Mouse (Mus musculus) midbrain, embryonic 13.5 days (tissue): ENCODE measurements around the gene Arfgef2. TPM values are rescaled to one million over a fixed set of nuclear protein-coding genes. Genes with fewer than 3 reads are reported as not detected.

Source experiments
- ATAC-seq: fragments of 200-750 bp; cut with Nextera tagmentation; 2 replicates; pipeline ENCODE4 v1.8.0; 2017; ENCODE audit warnings: mild to moderate bottlenecking, moderate TSS enrichment, moderate library complexity
- H3K27ac ChIP-seq: fragments of 300-500 bp; sonication (generic); 2 replicates; pipeline ENCODE4 v1.5.1; 2015; ENCODE audit warnings: inconsistent platforms, mild to moderate bottlenecking, moderate library complexity
- H3K27me3 ChIP-seq: fragments of 300-500 bp; sonication (generic); 2 replicates; pipeline ENCODE4 v1.6.1; 2015; ENCODE audit warnings: mild to moderate bottlenecking, inconsistent platforms
- H3K36me3 ChIP-seq: fragments of 300-500 bp; sonication (generic); 2 replicates; pipeline ENCODE4 v1.6.1; 2015; ENCODE audit warnings: mild to moderate bottlenecking, inconsistent platforms
- H3K4me1 ChIP-seq: fragments of 300-500 bp; sonication (generic); replicated peaks from 2 replicates; pipeline ENCODE4 v1.6.1; 2015; ENCODE audit warnings: inconsistent platforms
- H3K4me2 ChIP-seq: fragments of 300-500 bp; sonication (generic); replicated peaks from 2 replicates; pipeline ENCODE4 v1.6.1; 2015; ENCODE audit warnings: moderate library complexity, mild to moderate bottlenecking, inconsistent platforms
- H3K4me3 ChIP-seq: fragments of 300-500 bp; sonication (generic); replicated peaks from 2 replicates; pipeline ENCODE4 v1.5.1; 2015; ENCODE audit warnings: mild to moderate bottlenecking, inconsistent platforms
- H3K9ac ChIP-seq: fragments of 300-500 bp; sonication (generic); replicated peaks from 2 replicates; pipeline ENCODE4 v1.6.1; 2015; ENCODE audit warnings: mild to moderate bottlenecking, inconsistent platforms
- H3K9me3 ChIP-seq: fragments of 300-500 bp; sonication (generic); 2 replicates; pipeline ENCODE4 v1.6.1; 2016; ENCODE audit warnings: mild to moderate bottlenecking, inconsistent platforms
- WGBS: fragments of 180-500 bp; shearing (Covaris S2); methylation state at CpG from one replicate; pipeline ENCODE4 v1.1.7; 2015; 5-methylcytosine and 5-hydroxymethylcytosine counted together
- polyA plus RNA-seq: library from polyadenylated mRNA; unstranded; fragments of >200 nt; fragmentation: Nextera tagmentation; extraction: Ambion mirVana; gene quantifications from 2 replicates; pipeline ENCODE4 v1.2.1, GENCODE M21; 2015

Arfgef2 gene
- polyA plus RNA-seq, 1 experiment from 2014 or later = 3.4 TPM

DNA sequence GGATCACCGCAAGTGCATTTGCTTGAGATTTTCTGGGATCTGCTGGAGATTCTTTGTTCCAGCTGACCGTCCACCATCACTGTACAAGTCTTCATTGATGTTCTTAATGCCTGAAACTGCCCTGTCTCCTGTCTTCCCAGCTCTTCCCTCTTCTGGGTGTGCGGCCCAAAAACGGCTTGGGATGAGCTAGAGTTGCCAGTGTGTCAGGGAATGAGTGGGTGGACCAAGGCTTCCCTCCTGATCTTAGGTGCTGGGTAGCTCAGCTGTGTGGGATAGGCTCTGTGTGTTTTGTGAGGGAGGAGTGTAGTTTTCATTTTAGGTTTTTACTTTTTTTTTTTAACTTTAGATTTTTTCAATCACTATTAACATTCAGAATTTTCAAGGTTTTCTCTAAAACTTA, 29.4 kb downstream of the Arfgef2 start:
- Histone ChIP-seq H3K4me1 (no peaks in the 10 kb centered on the region), H3K9me3 (no peaks in the 10 kb centered on the region), H3K4me3 (no peak overlapping the region), H3K27me3 (no peaks in the 10 kb centered on the region), H3K27ac (no peak overlapping the region), H3K36me3 (peaks cover 30% of the 10 kb centered on the region), H3K4me2 (no peak overlapping the region), H3K9ac (no peak overlapping the region)
- 94% methylated on average over 4 of the region's 4 CpGs for WGBS
- ATAC-seq = no peak

DNA sequence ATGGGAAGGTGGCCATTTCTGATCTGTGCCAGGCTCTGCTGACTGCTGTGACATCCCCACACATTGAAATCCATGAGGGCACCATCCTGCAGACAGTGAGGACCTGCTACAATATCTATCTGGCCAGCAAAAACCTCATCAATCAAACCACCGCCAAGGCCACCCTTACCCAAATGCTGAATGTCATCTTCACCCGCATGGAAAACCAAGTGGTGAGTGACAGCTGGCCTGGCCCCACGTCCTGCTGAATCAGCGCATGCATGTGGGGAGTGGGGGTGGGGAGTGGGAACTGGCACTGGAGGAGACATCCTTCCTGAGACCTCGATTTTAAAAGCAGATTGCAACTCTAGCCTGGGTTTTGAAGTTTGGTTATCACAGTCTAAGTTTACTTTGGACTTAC, 30.2 kb downstream of the Arfgef2 start:
- Histone ChIP-seq H3K27ac (no peak overlapping the region), H3K36me3 (peaks cover 32% of the 10 kb centered on the region), H3K9me3 (no peaks in the 10 kb centered on the region), H3K4me3 (no peak overlapping the region), H3K27me3 (no peaks in the 10 kb centered on the region), H3K4me1 (no peaks in the 10 kb centered on the region), H3K4me2 (no peak overlapping the region), H3K9ac (no peak overlapping the region)
- 86% methylated on average over 5 of the region's 5 CpGs for WGBS
- ATAC-seq = no peak

DNA sequence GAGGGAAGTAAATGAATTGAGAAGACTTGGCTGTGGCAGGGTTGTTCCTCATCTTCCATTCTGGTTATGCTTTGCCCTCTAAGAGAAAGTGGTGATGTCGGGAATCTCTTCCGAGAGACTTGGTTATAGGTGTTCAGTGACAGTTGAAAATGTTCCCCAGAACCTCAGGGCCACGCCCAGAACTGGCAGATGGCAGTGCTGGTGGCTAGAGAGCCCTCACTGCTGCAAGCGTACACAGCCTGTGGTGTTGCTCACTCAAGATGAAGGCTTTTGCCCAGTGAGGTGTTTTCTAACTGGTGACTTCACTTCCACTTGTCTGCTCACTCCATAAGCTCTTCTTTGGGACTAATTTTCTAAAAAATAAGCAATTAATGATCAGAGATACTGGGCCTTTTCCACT, 36.4 kb downstream of the Arfgef2 start:
- H3K4me3 ChIP-seq = no peak overlapping the region
- no peaks in the 10 kb centered on the region for H3K9me3 ChIP-seq
- H3K4me2 ChIP-seq = no peak overlapping the region
- H3K27ac ChIP-seq = no peak overlapping the region
- H3K4me1 ChIP-seq = no peaks in the 10 kb centered on the region; the same call in 1 of the 2 replicates
- ATAC-seq = no peak
- WGBS = 94% methylated on average over 4 of the region's 4 CpGs
- H3K9ac ChIP-seq = no peak overlapping the region
- no peaks in the 10 kb centered on the region for H3K27me3 ChIP-seq
- H3K36me3 ChIP-seq = peaks cover 27% of the 10 kb centered on the region

DNA sequence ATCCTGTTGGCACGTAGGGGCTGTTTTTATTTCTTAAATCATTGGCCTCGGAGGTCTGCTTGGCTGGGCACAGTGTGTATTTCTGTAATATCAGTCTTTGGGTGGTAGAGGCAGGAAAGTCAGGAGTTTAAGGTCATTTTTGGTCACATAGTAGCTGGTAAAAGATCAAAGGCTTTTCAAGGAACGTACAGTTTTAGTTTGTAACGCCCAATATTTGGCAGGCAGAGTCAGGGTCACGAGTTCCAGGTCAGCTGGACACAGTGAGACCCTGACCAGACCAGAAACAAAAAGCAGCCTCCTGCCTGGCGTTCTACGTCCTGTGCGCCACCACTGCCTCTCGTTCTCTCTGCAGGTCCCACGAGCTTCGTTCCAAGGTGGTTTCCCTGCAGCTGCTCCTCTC, 45.3 kb downstream of the Arfgef2 start:
- WGBS = 86% methylated on average over 11 of the region's 11 CpGs
- Histone ChIP-seq H3K4me2 (no peak overlapping the region), H3K4me3 (no peak overlapping the region), H3K27ac (no peak overlapping the region), H3K27me3 (no peaks in the 10 kb centered on the region), H3K9me3 (no peaks in the 10 kb centered on the region), H3K4me1 (no peaks in the 10 kb centered on the region), H3K9ac (no peak overlapping the region), H3K36me3 (peaks cover 60% of the 10 kb centered on the region)
- ATAC-seq = no peak

DNA sequence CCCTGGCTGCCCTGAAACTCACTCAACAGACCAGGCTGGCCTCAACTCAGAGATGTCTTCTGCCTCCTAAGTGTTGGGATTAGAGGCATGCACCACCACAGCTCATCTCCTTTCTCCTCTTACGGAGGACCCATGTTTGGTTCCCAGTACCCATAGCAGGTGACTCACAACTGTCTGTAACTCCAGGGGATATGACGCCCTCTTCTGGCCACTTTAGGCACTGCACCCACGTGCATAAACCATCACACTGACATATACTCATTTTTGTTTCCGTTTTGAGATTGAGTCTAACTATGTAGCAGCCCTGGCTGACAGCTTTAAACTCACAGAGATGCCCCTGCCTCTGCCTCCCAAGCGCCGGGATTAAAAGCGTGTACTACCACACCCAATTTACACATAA, 46.9 kb downstream of the Arfgef2 start:
- H3K27ac ChIP-seq = no peak overlapping the region
- H3K4me3 ChIP-seq = no peak overlapping the region
- 93% methylated on average over 7 of the region's 7 CpGs for WGBS
- no peak overlapping the region for H3K9ac ChIP-seq
- no peaks in the 10 kb centered on the region for H3K4me1 ChIP-seq
- no peak overlapping the region for H3K4me2 ChIP-seq
- peaks cover 64% of the 10 kb centered on the region for H3K36me3 ChIP-seq
- H3K27me3 ChIP-seq = no peaks in the 10 kb centered on the region
- no peaks in the 10 kb centered on the region for H3K9me3 ChIP-seq
- no peak for ATAC-seq

DNA sequence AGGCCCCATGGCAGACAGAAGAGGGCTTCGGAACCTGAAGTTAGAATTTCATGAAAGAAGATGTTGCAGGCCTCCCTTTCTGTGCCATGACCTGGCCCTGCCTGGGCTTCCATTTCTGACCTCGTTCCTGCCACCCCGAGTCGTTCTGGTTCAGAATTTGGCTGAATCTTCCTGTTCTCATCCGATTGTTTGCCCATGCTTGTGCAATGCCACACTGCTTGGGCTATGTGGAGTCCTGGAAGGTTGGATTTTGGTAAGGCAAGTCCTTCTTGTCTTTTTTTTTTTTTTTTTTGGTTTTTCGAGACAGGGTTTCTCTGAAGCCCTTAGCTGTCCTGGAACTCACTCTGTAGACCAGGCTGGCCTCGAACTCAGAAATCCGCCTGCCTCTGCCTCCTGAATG, 50.4 kb downstream of the Arfgef2 start:
- no peaks in the 10 kb centered on the region for H3K4me1 ChIP-seq
- H3K4me3 ChIP-seq = no peak overlapping the region
- H3K9ac ChIP-seq = no peak overlapping the region
- WGBS = 93% methylated on average over 8 of the region's 8 CpGs
- no peak overlapping the region for H3K4me2 ChIP-seq
- no peaks in the 10 kb centered on the region for H3K27me3 ChIP-seq
- H3K27ac ChIP-seq = no peak overlapping the region
- no peak for ATAC-seq
- no peaks in the 10 kb centered on the region for H3K9me3 ChIP-seq
- H3K36me3 ChIP-seq = peaks cover 84% of the 10 kb centered on the region

DNA sequence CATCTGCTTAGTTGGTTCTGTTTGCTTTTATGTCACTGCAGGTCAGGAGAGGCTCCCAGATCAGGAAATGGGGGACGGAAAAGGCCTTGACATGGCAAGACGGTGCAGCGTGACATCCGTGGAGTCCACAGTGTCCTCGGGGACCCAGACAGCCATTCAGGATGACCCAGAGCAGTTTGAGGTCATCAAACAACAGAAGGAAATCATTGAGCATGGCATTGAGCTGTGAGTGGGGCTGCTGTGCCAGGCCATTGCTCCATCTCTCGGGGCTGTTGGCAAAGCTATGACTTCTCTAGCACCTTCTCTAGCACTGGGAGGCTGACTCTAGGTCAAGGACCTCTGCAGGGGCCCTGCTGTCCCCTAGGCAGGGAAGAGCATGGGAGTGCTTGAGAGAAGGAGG, 51.0 kb downstream of the Arfgef2 start:
- Histone ChIP-seq H3K36me3 (peaks cover 82% of the 10 kb centered on the region), H3K27me3 (no peaks in the 10 kb centered on the region), H3K4me3 (no peak overlapping the region), H3K4me2 (no peak overlapping the region), H3K9ac (no peak overlapping the region), H3K27ac (no peak overlapping the region), H3K4me1 (no peaks in the 10 kb centered on the region), H3K9me3 (no peaks in the 10 kb centered on the region)
- ATAC-seq = no peak
- 90% methylated on average over 6 of the region's 6 CpGs for WGBS

DNA sequence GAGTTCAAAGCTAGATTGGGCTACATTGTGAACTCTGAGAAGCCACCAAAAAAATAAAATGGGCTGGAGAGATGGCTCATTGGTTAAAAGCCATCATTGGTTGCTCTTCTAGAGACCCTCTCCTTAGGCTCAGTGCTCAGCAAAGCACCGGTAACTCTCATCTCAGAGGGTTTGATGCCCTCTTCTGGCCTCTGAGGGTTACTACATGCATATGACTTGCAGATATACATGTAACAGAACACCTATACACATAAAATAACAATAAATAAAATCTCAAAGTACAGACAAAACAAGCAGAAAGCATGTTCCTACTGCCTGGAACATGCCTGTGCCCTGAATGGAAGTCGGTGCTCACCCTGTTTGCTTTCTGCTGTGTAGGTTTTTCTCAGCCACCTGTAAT, 51.7 kb downstream of the Arfgef2 start:
- no peak overlapping the region for H3K4me2 ChIP-seq
- ATAC-seq = no peak
- no peak overlapping the region for H3K9ac ChIP-seq
- no peaks in the 10 kb centered on the region for H3K4me1 ChIP-seq
- WGBS = 87% methylated on average over 2 of the region's 2 CpGs
- H3K9me3 ChIP-seq = no peaks in the 10 kb centered on the region
- H3K4me3 ChIP-seq = no peak overlapping the region
- H3K27me3 ChIP-seq = no peaks in the 10 kb centered on the region
- peaks cover 82% of the 10 kb centered on the region for H3K36me3 ChIP-seq
- H3K27ac ChIP-seq = no peak overlapping the region

DNA sequence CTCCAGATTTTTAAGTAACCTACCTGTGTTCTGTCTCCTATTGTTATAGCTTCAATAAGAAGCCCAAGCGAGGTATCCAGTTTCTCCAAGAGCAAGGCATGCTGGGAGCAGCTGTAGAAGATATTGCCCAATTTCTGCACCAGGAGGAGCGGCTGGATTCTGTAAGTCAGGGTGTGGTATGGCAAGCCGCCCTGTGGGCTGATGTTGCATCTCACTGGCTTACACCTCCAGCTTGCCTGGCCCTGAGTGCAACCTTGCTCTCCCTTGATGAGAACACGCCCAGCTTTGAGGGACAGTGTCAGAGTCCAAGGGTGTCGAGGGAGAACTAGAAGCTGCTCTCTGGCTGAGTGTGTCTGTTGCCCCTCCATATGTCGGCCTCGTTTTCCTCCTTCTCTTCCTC, 53.8 kb downstream of the Arfgef2 start:
- Histone ChIP-seq H3K4me2 (no peak overlapping the region), H3K27ac (no peak overlapping the region), H3K9me3 (no peaks in the 10 kb centered on the region), H3K27me3 (no peaks in the 10 kb centered on the region), H3K36me3 (peaks cover 80% of the 10 kb centered on the region), H3K4me1 (no peaks in the 10 kb centered on the region), H3K4me3 (no peak overlapping the region), H3K9ac (0 out of 2 replicates have a peak overlapping the region, but pooled peaks have one; percentile 16)
- no peak for ATAC-seq
- 93% methylated on average over 7 of the region's 7 CpGs for WGBS

DNA sequence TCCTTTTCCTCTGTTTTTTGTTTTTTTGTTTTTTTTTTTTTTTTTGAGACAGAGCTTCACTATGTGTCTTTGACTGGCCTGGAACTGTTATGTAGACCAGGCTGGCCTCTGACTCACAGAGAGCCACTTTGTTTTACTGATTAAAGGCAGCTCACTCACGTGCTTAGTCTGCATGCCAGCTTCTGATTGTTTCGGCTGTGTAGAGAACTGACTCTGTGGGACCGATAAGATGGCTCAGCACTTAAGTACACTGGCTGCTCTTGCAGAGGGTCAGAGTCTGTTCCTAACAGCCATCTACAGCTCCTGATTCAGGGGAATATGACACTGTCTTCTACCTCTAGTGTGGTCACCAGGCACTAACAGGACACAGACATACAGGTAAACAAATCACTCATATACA, 57.1 kb downstream of the Arfgef2 start:
- Histone ChIP-seq H3K36me3 (peaks cover 88% of the 10 kb centered on the region), H3K9me3 (no peaks in the 10 kb centered on the region), H3K27me3 (no peaks in the 10 kb centered on the region), H3K4me1 (no peaks in the 10 kb centered on the region), H3K4me2 (no peak overlapping the region), H3K4me3 (no peak overlapping the region), H3K9ac (no peak overlapping the region), H3K27ac (no peak overlapping the region)
- 69% methylated on average over 3 of the region's 3 CpGs for WGBS
- ATAC-seq = no peak

DNA sequence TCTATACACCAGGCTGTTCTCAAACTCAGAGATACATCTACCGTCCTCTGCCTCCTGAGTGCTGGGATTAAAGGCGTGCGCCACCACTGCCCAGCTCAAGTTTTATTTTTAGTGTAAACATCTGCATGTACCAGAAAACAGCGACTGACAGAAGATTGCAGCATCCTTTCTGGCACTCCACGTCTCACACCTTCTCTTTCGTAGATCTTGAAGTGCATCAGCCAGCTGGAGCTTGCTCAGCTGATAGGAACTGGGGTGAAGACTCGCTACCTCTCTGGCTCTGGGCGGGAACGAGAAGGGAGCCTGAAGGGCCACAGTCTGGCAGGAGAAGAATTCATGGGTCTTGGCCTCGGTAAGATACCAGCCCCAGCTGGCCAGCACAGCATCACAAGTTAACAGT, 60.1 kb downstream of the Arfgef2 start:
- no peak overlapping the region for H3K4me3 ChIP-seq
- H3K36me3 ChIP-seq = peaks cover 89% of the 10 kb centered on the region
- no peaks in the 10 kb centered on the region for H3K4me1 ChIP-seq
- H3K27ac ChIP-seq = no peak overlapping the region
- H3K9ac ChIP-seq = no peak overlapping the region
- no peaks in the 10 kb centered on the region for H3K27me3 ChIP-seq
- no peaks in the 10 kb centered on the region for H3K9me3 ChIP-seq
- WGBS = 92% methylated on average over 10 of the region's 10 CpGs
- no peak for ATAC-seq
- no peak overlapping the region for H3K4me2 ChIP-seq

DNA sequence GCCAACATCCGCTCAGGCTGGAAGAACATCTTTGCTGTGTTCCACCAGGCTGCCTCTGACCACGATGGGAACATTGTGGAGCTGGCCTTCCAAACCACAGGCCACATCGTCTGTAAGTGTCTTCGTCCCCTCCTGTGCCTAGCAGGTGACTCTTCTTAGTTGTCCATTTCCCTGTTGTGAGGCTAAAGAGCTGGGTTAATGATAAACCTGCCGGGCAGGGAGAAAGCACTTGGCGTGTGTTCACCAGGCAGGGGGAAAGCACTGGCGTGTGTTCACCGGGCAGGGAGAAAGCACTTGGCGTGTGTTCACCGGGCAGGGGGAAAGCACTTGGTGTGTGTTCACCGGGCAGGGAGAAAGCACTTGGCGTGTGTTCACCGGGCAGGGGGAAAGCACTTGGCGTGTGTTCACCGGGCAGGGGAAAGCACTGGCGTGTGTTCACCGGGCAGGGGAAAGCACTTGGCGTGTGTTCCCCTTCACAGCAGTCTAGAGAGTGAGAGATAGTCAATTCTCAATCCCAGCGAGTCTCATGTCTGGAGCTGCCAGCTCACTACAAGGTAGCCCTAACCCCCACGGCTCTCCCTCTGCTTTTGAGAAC, 65.0 kb downstream of the Arfgef2 start:
- Histone ChIP-seq H3K27ac (no peak overlapping the region), H3K4me3 (no peak overlapping the region), H3K4me2 (no peak overlapping the region), H3K9ac (no peak overlapping the region), H3K4me1 (no peaks in the 10 kb centered on the region), H3K9me3 (no peaks in the 10 kb centered on the region), H3K36me3 (peaks cover 93% of the 10 kb centered on the region), H3K27me3 (no peaks in the 10 kb centered on the region)
- 95% methylated on average over 20 of the region's 20 CpGs for WGBS
- ATAC-seq = no peak

DNA sequence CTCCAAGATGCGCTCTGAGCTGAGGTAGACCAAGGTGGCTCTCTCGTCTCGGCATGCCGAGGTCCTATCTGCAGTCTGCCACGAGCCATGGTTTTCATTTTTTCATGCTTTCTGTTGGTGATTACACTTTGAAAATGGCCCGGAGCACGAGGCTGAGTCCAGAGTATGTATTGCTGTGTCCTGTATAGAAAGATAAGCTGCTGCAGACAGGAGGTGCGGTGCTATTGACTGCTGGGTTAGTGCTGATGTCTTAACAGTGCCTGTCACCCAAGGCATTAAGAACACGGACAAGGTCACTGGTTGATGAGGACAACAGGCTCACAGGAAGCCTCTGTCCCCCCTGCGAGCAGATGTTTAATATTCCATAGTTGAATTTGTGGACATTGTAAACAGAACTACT, 65.5 kb downstream of the Arfgef2 start:
- no peaks in the 10 kb centered on the region for H3K27me3 ChIP-seq
- no peak overlapping the region for H3K27ac ChIP-seq
- ATAC-seq = no peak
- H3K36me3 ChIP-seq = peaks cover 88% of the 10 kb centered on the region
- no peak overlapping the region for H3K4me2 ChIP-seq
- 92% methylated on average over 10 of the region's 10 CpGs for WGBS
- no peaks in the 10 kb centered on the region for H3K9me3 ChIP-seq
- H3K4me3 ChIP-seq = no peak overlapping the region
- no peak overlapping the region for H3K9ac ChIP-seq
- no peaks in the 10 kb centered on the region for H3K4me1 ChIP-seq
